Mouse (Mus musculus) heart, postnatal 14 days (tissue): ENCODE results near the gene Dnajb12. TPM values are rescaled to one million over a fixed set of nuclear protein-coding genes. Genes with fewer than 3 reads are reported as not detected.
"Not testable (repeated sequence)": the region's sequence is repeated elsewhere in the genome, so short reads cannot be mapped to it uniquely, and the experiment has no call there.

Source experiments
- DNase-seq, 2 experiments: peaks; one replicate each; pipeline ENCODE4 v3.0.0; 2021 to 2022
- intact Hi-C: fragments of 180-260 bp; cut with DNase I; formaldehyde crosslinking; loops from one replicate; pipeline ENCODE4 v1.15.1; 2025
- total RNA-seq, 2 experiments: library from RNA; stranded (reverse); gene quantifications; 2 replicates each; pipeline ENCODE4 v1.2.3; 2021

Dnajb12 gene
- total RNA-seq, 2 experiments from 2014 or later: 34.7 to 35.7 TPM

DNA sequence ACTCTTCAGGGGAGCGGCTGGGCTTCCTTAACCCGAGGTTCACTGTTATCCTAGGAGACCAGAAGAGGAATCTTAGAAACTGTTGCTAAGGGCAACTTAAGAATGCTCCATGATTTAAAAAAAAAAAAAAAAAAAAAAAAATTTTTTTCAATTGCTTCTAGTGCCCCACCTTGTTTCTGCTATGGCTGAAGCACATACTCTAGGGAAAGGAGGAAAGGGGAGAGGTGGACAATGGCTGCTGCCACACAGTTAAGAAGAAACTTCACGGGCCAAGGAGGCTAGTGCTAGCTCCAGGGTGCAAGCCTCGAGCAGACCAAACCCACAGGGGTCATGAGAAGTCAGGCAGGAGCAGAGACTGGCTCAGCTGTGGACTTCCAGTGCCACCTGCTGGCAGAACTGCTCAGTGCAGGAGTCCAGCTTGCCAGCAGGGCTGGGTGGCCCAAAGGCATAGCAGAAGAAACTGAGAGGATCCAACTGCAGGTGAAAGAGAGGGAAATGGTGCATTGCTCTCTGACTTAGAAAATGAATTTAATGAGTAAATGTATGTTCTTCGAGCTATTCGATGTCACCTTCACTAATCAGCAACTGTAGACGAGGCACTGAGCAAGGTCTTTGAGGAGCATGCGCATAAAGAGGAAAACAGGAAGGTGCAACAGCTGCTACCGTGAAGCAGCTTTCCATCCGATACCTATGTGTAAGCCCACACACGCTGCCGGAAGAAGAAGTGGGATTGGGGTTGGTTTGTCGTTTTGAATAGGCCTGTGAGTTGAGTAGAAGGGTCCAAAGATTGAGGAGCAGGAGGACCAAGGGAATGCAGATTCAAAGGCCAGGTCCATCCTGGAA, 14.3 kb upstream of the Dnajb12 start:
- intact Hi-C loops: loop anchor here (1.0 to 5.0 kb wide), 6 partner anchors 48 to 698 kb away; partner anchors contain the start of genes Gm10322 and Mcu
- DNase-seq: peak; percentile 88 to 95

DNA sequence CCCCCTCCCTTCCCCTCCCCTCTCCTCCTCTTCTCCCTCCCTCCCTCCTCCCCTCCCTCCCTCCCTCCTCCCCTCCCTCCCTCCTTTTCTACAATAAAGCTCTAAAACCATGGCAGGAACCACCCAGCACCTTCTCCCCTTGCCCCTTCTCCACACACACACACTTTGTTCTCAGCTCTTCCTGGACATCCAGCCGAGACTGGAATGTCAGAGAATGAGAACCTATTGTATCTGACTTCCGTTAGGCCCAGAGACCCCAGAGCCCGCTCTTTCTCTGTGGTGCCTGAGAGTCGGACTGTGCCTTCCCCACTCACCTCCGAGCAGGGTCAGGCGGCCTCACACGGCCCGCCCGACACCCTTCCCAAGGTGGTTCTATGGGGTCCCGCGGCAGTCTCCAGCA, 11.1 kb upstream of the Dnajb12 start:
- intact Hi-C loops: loop anchor here (5.0 kb wide), 2 partner anchors 376 to 701 kb away; no protein-coding TSS in a partner anchor
- no peak for DNase-seq

DNA sequence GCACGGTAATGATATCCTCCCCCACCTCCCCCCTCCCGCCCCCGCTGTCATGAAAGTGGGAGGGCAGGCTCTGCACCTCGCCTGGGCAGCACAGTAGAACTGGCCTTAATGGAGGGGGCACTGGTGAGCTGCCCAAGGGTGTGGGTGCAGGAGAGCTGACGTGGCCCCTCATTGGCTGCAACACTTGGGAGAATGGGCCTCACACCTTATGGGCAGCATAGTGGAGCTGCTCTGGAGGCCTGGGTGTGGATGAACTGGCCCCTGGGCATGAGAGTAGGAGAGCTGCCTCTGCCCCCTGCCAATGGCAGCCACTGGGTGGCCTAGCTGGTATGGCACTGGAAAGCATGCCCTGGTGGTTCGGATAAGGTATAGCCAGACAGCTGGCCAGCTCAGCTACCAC, 9.3 kb upstream of the Dnajb12 start:
- intact Hi-C loops: no loop called here
- DNase-seq: no peak

DNA sequence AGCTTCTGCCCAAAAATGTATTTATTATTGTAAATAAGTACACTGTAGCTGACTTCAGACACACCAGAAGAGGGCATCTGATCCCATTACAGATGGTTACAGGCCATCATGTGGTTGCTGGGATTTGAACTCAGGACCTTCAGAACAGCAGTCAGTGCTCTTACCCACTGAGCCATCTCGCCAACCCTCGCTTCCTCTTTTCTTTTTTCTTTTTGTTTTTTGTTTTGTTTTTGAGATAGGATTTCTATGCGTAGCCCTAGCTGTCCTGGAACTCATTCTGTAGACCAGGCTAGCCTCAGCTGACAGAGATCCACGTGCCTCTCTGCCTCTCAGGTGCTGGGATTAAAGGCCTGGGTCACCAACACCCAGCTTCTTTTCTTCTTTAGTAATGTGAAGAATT, 6.7 kb upstream of the Dnajb12 start:
- intact Hi-C loops, DNase-seq: not testable (repeated sequence)

DNA sequence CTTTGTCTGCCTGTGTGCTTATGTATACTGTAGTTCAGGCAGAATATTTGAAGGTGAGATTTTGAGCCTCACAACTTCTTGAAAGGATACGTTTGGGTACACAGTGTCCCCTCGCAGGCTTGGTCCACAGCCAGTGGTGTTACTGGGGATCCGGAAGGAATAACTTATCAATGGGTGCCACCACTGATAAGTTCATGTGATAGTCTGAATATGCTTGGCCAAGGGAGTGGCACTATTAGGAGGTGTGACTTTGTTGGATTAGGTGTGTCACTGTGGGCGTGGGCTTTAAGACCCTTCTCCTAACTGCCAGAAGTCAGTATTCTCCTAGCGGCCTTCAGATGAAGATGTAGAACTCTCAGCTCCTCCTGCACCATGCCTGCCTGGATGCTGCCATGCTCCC, 6.2 kb upstream of the Dnajb12 start:
- intact Hi-C loops: no loop called here
- DNase-seq: no peak

DNA sequence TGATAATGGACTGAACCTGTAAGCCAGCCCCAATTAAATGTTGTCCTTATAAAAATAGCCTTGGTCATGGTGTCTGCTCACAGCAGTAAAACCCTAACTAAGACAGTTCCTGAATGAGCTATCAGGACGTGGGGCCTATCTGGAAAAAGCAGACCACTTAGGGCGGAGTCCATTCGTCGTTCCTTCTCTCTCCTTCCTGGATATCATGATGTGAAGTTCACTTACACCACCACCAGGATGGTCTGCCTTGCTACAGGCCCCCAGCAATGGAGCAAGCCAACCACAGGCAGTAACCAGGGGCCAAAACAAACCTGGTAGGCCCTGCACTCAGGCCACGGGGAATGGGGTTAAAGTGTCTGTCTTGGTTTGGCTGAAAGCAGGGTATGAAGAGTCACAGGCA, 5.7 kb upstream of the Dnajb12 start:
- intact Hi-C loops: no loop called here

DNA sequence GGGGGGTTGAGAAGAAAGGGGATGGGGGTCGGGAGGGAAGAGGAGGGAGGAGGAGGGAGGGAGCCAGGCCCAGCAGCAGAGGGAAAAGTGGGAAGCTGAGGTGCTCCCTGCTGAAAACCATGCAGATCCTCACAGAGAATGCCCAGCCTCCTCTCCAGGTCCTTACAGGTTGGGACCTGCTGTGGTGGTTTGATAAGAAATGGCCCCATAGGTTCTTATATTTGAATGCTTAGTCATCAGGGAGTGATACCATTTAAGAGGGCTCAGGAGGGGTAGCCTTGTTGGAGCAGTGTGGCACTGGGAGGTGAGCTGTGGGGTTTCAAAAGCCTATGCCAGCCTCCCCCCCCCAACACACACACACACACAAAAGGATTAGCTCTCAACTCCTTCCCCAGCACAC, 4.0 kb upstream of the Dnajb12 start:
- intact Hi-C loops: no loop called here
- DNase-seq: no peak

More for the DNA sequence above, 5.7 kb upstream of the Dnajb12 start:
- DNase-seq: no peak

DNA sequence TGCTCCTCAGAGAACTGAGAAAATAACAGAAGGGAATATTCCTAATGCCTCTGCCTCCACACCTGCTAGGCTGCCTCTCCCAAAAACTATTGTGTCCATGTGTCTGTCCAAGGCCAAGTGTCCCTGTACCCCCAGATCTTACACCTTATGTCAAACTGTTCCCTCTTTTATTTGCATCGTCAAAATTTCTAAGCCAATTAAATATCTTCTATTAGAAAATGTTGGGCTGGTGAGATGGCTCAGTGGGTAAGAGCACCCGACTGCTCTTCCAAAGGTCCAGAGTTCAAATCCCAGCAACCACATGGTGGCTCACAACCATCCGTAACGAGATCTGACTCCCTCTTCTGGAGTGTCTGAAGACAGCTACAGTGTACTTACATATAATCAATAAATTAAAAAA, 2.7 kb upstream of the Dnajb12 start:
- intact Hi-C loops, DNase-seq: not testable (repeated sequence)

DNA sequence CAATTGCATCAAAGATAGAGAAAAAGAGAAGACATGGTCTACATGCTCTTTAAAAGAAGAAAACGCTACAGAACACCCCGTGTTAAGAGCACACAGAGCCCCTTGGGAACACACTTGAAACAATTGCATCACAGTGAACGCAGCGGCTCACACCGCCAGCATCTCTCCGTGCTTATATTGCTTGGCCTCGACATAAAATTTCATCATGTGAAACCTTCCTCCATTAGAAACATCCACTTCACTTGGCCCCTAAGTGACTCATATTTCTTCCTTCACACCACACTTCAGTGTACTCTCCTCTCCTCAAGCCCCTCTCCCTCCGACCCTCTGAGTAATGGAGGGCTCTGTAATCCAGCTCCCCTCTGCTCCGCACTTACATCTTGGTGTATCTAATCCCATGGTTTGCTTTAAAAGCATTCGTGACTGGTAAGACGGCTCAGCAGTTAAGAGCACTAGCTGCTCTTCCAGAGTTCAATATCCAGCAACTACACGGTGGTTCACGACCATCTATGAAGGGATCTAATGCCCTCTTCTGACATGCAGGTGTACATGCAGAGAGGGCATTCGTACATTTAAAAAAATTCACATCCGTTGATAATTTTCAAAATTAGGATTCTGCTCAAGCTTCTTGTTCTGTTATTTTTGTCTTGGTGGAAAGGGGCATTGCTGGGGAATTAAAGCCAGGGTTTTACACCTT, 1.8 kb upstream of the Dnajb12 start:
- intact Hi-C loops: no loop called here
- no peak for DNase-seq

DNA sequence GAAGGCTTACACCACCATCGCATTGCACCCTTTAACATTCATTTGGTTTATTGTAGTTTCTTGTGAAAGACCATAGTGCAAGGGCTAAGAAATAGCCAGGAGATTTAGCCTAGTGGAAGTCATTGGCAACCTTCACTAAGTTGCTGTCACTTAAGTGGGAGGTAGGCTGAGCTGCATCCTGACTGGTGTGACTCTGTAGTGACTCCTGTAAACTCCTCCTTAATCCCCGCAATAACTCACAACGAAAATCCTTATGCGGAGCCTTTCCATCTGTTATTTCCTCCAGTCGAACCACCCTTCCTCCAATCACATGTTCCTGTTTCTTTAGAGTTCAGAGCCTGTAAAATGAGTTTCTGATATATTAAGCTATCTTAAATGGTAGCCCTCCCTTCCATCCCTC, 533 bp upstream of the Dnajb12 start:
- intact Hi-C loops: no loop called here
- no peak for DNase-seq

DNA sequence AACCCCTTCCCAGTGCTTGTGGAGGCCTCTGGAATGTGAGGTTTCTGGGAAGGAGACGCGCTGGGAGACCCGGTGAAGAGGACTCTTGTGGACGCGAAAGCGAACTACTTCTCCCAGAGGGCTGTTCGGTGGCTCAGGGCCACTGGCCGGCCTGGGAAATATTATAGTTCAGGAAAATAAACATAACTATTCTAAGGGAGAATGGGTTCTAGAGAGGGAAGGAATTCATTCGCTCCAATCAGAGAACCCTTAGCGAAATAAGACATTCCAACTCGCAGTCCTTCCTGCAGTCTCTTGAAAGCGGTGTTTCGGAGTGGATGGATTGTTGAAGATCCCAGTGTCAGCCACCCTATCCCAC, 652 bp downstream of the Dnajb12 start:
- no peak for DNase-seq
- intact Hi-C loops: no loop called here

DNA sequence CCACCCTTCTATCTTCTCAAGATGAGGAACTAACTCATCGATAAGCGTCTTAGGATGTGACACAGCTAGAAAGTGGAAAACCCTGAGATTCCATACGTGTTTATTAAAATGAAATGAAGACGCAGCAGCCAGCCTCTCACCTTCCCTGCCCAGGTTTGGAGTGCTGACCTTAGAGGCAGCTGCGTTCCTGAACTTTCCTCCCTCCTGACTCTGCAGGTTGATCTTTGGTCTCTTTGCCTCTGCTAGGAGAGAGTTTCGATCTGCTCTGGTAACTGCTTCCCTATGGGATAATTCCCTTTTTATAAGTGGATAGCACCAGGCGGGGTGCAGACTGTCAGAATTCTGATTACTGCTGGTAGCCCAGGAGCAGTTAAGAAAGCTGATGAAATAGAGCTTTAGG, 1.5 kb downstream of the Dnajb12 start:
- intact Hi-C loops: no loop called here
- DNase-seq: no peak

DNA sequence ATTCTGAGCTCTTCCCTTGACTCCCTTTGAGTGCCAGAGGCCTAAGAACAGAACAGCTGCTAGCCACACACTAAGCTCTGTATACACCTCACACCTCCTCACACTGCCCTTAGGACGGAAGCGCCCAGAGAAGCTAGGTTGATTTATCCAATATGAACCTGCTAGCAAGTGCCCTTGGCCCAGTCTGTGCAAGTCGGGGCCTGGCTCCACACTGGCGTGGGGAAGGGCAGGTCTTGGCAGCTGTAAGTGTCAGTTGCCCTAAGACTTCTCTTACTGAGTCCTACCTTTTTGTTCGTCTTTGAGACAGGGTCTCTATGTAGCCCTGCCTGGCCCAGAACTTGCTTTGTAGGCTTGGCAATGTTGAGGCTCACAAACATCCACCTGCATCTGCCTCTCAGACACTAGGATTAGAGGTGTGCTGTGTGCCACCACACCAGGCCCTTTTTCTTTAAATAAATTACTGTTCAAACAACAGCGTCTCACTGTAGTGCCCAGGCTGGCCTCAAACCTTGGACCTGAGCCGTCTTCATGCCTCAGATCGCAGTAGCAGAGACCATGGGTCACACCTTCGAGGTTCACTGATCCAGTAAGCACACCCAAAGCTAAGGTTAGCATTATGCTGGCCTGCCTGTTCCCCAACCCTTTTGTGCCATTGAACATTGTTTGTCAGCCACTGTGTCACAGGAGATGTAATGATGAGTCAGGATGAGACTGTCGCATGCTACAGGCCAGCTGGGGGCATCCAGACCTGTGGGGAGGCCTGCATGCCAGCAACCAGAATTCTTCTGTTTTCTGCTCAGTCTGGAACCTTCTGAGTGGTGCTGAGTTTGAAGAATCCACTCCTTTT, 5.2 kb downstream of the Dnajb12 start:
- intact Hi-C loops: no loop called here
- DNase-seq: no peak

DNA sequence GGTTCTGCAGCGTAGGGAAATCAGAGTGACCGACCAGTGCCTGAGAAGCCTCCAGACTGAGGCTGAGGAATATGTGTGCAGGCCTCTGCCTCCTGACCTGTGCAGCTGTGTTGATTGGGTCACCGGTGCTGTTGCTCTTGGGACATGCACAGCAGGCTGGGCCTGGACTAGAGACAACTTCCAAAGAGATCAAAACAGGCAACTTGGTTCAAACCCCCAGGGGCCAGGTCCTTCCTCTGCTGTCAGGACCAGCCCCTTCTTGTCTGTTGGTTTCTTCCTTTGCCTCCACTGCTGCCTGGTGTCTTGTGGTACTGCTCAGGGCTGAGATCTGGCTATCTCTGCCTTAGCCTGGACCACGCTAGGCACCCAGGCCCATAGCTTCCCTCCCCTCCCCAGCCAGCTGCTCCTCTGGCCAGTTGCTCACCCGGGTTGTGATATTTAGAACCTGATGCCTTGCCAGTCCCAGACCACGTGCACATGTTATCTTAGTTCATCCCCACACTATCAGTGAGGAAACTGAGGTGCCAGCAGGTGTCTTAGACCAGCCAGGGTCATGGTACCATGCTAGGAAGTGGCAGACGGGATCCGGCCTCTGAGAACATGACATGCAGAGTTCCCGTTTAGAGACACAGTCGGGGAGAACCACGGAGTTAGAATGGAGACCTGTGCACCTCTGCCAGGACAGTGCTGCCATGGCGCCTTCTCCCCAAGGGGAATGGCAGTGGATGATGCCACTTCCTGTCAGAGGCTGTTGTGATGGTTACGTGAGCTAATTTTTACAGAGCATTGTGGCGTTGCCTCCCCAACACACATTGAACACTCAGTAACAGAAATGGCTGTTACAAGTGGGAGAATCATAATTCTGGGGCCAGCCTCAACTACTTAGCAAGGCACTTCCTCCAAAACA, 6.1 kb downstream of the Dnajb12 start:
- intact Hi-C loops: no loop called here
- no peak for DNase-seq

DNA sequence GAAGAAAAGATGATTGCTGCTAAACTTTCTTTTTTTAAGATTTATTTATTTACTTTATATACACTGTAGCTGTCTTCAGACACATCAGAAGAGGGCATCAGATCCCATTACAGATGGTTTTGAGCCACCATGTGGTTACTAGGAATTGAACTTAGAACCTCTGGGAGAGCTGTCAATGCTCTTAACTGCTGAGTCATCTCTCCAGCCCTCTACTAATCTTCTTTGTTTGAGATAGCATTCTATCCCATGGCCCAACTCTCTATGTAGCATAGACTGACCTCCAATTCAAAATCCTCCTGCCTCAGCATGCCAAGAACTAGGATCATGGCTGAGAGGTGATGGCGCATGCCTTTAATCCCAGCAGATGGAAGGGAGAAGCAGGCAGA, 6.7 kb downstream of the Dnajb12 start:
- no peak for DNase-seq
- intact Hi-C loops: no loop called here

DNA sequence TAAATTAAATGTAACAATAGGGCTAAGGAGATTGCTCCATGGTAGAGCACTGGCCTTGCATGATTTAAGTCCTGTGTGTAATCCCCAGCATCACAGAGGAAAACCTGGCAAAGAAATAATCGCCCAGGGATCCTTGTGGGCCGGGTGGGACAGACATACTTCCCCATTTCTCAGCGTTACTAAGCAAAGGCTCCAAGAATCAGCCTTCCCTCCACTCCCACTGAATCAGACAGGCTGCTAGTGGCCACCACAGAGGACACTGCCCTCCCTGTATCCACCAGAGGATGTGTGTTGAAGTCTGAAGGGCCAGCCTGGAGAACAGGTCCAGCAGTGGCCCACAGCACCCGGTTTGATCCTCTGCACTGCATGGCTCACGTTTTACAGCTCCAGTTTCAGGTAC, 8.1 kb downstream of the Dnajb12 start:
- intact Hi-C loops: no loop called here
- no peak for DNase-seq

DNA sequence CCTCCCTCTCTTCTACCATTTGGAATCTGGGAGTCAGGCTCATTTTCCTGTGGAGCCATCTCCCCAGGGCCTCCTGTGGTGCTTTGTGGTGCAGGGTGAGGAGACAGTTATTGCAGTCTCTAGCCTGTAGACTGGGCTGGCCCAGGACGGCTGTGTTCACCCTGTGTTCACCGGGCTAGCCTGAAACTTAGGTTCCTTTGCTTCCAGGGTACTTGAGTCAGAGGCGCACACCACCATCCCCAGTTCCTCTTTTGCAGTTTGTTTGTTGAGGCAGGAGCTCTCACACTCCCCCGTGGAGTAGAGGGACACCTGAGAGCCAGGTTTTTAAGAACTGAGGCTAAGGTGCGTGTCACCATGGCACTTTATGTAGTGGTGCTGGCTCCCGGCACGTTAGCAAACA, 10.0 kb downstream of the Dnajb12 start:
- DNase-seq: no peak
- intact Hi-C loops: no loop called here

DNA sequence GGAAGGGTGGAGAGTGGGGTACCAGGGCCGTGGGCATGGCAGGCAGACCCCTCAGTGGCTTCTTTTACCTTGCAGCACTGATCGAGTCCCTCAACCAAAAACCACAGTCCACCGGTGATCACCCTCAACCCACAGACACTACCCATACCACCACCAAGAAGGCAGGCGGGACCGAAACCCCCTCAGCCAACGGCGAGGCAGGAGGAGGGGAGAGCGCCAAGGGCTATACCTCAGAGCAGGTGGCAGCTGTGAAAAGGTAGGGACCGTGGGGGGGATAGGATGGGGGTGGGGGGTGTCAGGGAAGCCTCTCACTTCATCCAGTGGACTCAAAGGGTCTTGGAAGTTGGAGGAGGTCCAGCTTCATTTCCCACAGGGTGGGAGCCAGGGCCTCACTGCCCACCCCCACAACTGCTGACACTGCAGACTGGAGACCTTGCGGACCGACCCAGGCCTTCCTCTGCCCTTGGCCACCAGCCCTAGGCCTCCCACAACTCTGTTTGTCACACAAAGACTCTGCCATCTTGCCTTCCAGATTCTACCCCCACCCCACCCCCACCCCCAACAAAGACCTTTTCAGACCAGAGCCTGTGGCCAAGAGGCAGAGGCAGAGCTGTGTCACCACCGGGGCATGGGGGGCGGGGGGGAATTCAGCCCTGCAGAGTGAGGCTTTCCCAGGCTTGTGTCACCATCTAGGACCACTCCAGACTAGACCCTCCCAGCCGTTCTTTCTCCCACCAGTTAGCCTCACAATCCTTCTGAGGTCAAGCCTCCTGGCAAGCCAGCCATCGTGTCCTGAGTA, 10.8 kb downstream of the Dnajb12 start:
- intact Hi-C loops: loop anchor here (5.0 kb wide), 2 partner anchors 257 to 357 kb away; no protein-coding TSS in a partner anchor
- no peak for DNase-seq

DNA sequence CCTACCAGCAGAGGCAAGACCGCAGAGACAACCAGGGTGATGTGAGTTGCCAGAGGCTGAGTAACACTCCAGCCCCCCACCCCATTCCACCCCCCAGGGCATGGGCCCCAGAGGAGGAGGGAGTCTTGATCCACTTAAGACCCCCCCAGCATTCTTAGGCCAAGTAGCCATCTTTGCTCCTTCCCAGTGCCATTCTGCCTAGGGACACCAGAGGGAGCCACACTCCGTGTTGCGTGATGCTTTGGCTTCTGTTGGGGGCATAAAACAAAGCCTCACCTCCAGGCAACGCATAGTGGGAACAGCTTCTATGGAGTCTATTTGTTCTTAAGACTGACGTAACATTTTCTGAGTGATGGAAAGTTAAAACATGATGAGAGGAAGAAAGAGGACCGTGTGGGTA, 13.6 kb downstream of the Dnajb12 start:
- intact Hi-C loops: loop anchor here (1.0 to 5.0 kb wide), 4 partner anchors 110 to 354 kb away; partner anchors contain the start of gene Anapc16

More for the DNA sequence above, 13.6 kb downstream of the Dnajb12 start:
- DNase-seq: peak; percentile 72 to 81
